Mouse (Mus musculus) gastrocnemius, postnatal 25 days (tissue): ENCODE measurements at regions not wholly inside any gene's neighbourhood (a gene's known extent, or its start where the extent isn't known, plus 50 kb on each side); places are given as distances from the start of the nearest gene placed in this dataset.
A peak's percentile ranks its signal among the peaks of the same experiment; 100 is the strongest.

Source experiments
- DNase-seq: peaks from one replicate; pipeline ENCODE4 v3.0.0; 2022

- DNase-seq = peak; percentile 43
These were observed 356.3 kb upstream of the Npvf start for GRCm38 (mm10) chr6:51010536-51010935.

GRCm38 (mm10) chr6:51012086-51012830 is 358.0 kb upstream of the Npvf start:
- DNase-seq = peak; percentile 84

- DNase-seq = no peak
These were observed 361.5 kb upstream of the Npvf start for GRCm38 (mm10) chr6:51015735-51016134.

GRCm38 (mm10) chr6:51016441-51017070 is 362.3 kb upstream of the Npvf start:
- no peak for DNase-seq

GRCm38 (mm10) chr6:51017260-51017999 is 363.2 kb upstream of the Npvf start:
- no peak for DNase-seq

- DNase-seq = no peak
These were observed 367.0 kb upstream of the Npvf start for GRCm38 (mm10) chr6:51021206-51021605.

- no peak for DNase-seq
These were observed 369.1 kb upstream of the Npvf start for GRCm38 (mm10) chr6:51023361-51023760.

- no peak for DNase-seq
These were observed 370.5 kb upstream of the Npvf start for GRCm38 (mm10) chr6:51024756-51025155.

GRCm38 (mm10) chr6:51025411-51025810 is 371.2 kb upstream of the Npvf start:
- DNase-seq = no peak

- DNase-seq = no peak
These were observed 373.1 kb upstream of the Npvf start for GRCm38 (mm10) chr6:51027296-51027695.

GRCm38 (mm10) chr6:51029516-51029915 is 375.3 kb upstream of the Npvf start:
- no peak for DNase-seq

- no peak for DNase-seq
These were observed 375.7 kb upstream of the Npvf start for GRCm38 (mm10) chr6:51029953-51030352.

GRCm38 (mm10) chr6:51033835-51034234 is 379.6 kb upstream of the Npvf start:
- no peak for DNase-seq

GRCm38 (mm10) chr6:51036074-51036473 is 381.8 kb upstream of the Npvf start:
- no peak for DNase-seq

- peak; percentile 39 for DNase-seq
These were observed 382.3 kb upstream of the Npvf start for GRCm38 (mm10) chr6:51036553-51036952.

- DNase-seq = no peak
These were observed 382.7 kb upstream of the Npvf start for GRCm38 (mm10) chr6:51036956-51037355.

- DNase-seq = no peak
These were observed 385.4 kb upstream of the Npvf start for GRCm38 (mm10) chr6:51039486-51040180.

GRCm38 (mm10) chr6:51043970-51044369 is 388.5 kb upstream of the Nfe2l3 start:
- DNase-seq = no peak

GRCm38 (mm10) chr6:51044873-51045272 is 387.6 kb upstream of the Nfe2l3 start:
- DNase-seq = no peak

GRCm38 (mm10) chr6:51052451-51052921 is 380.0 kb upstream of the Nfe2l3 start:
- DNase-seq = no peak

- DNase-seq = no peak
These were observed 375.2 kb upstream of the Nfe2l3 start for GRCm38 (mm10) chr6:51057229-51057628.
